Mouse (Mus musculus): ENCODE measurements around the gene Phldb3. TPM values are rescaled to one million over a fixed set of nuclear protein-coding genes. Genes with fewer than 3 reads are reported as not detected.

Phldb3 gene
- not detected in 2 replicates for polyA plus RNA-seq (2016; fragmentation: Nextera tagmentation; extraction: Ambion mirVana)

DNA sequence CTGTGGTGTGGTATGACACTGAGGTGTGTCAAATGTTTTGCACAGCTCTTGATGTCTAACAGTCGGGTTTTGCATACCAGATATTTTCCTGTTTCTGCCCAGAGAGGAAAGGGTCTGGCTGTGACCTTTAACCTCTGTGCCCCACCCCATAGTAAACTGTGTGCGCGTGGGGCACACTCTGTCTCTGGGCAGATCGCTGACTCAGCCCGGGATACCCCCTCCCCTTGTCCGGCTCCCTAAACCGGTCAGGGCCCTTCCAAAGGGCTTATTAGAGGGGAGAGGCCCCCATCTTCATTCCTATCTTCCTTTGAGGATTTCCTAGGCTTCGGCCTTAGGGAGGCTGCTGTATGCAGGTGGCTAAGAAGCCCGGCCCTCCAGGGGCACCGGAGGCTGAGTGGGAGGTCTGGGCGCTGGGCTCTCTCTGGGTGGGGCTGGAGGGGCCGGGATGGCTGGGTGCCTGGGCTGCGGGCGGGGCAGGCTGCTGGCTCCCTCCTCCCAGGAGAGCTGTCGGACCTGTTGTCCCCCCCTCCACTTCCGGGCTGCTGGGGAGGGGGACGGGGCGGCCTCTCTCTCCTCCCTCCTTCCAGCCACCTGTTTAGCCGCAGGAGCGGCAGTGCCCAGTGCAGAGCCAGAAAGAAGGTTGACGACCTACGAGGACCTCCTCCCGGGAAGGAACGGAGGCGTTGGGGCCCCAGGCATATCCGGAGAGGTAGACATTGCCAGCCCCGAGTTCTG is at the start of gene Phldb3:
Phldb3 (plus strand) TSS at position 620 of the 735 bp plus-strand sequence.
- no peak within 1 kb of the TSS for H3K27ac ChIP-seq
- ATAC-seq (ENCODE audit: low FRiP score, low read depth) = no peak
- H3K27me3 ChIP-seq (replicated peaks) = peaks cover 54% of the 10 kb centered on the region
- peaks cover 21% of the 10 kb centered on the region for H3K4me1 ChIP-seq
- no peaks in the 10 kb centered on the region for H3K9me3 ChIP-seq
- no peak within 1 kb of the TSS for H3K9ac ChIP-seq
- no peaks in the 10 kb centered on the region for H3K36me3 ChIP-seq
- WGBS = under 1% methylated on average over 27 of the region's 27 CpGs
- H3K4me2 ChIP-seq (replicated peaks) = peak within 1 kb of the TSS; percentile 57
- peak within 1 kb of the TSS; percentile 33 for H3K4me3 ChIP-seq

DNA sequence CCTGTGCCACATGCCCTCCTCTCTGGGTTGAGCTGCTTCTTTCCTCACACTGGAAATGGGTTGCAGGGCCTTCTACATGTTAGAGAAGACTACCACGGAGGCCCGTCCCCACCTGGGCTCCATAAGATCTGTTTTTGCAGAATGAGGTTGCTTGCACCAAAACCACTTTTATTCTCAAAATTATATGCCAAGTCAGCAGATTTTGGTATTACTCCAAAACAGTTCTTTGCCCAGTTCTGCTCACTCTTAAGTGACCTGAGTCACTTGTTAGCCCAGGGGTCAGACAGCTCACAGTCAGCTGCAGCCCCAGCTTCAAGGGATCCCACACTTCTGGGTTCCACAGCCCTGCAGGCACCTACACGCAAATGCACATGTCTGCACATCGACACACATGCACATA is 49.1 kb upstream of the Phldb3 start:
- Histone ChIP-seq H3K4me3 (no peak overlapping the region), H3K27ac (no peak overlapping the region), H3K4me1 (no peaks in the 10 kb centered on the region), H3K36me3 (peaks cover 59% of the 10 kb centered on the region), H3K27me3 (replicated peaks) (no peaks in the 10 kb centered on the region), H3K9me3 (no peaks in the 10 kb centered on the region), H3K4me2 (replicated peaks) (no peak overlapping the region), H3K9ac (no peak overlapping the region)
- ATAC-seq (ENCODE audit: low FRiP score, low read depth) = no peak
- 89% methylated on average over 4 of the region's 4 CpGs for WGBS

DNA sequence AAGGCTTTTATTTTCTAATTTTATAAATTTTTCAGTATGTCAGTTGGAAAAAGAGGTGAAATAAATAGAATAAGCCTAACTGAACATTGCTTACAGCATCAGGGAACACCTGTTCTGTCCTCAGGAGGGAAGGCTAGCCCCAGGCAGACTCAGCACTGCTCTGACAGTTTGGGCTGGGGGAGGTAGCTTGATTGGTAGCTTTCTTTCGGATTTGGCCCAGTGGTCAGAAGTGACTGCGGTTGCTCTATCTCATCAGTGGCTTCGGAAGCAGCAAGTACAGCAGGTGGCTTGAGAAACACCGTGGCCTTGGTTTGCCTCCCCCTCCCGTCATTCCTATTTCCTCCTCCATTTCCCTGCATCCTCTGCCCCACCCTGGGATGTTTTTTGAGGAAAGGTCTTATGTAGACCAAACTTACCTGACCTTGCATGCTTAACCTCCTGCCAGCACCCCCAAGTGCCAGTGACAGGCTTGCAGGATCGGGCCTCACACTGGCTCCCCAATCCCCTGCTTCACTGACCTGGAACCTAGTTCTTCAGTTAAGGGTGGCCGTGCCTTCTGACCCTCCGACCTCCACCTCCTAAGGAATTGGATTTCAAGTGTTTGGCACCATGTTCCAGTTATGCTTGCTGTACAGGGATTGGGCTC is 47.2 kb upstream of the Phldb3 start:
- no peaks in the 10 kb centered on the region for H3K27me3 ChIP-seq (replicated peaks)
- no peak overlapping the region for H3K9ac ChIP-seq
- no peak overlapping the region for H3K27ac ChIP-seq
- 94% methylated on average over 8 of the region's 8 CpGs for WGBS
- no peaks in the 10 kb centered on the region for H3K4me1 ChIP-seq
- H3K4me2 ChIP-seq (replicated peaks) = no peak overlapping the region
- peaks cover 75% of the 10 kb centered on the region for H3K36me3 ChIP-seq
- H3K9me3 ChIP-seq = no peaks in the 10 kb centered on the region
- no peak overlapping the region for H3K4me3 ChIP-seq
- ATAC-seq (ENCODE audit: low FRiP score, low read depth) = no peak

DNA sequence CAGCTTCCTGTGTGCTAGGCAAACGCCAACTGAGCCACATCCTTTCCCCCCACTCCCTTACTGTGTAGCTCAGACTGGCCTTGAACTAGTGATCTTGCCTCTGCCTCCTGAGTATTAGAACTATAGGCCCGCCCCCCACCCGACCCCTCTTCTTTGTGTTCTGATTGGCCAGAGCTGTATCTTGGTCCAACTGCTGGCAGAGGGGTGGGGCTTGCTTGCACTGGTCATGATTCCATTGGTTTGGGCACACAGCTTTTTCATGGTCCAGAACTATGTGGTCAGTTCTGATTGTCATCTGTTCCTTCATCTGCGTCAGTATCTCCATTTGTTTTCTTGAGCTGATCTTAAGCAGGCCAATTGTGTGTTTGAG is 46.7 kb upstream of the Phldb3 start:
- Histone ChIP-seq H3K4me2 (replicated peaks) (no peak overlapping the region), H3K36me3 (peaks cover 76% of the 10 kb centered on the region), H3K4me3 (no peak overlapping the region), H3K27ac (no peak overlapping the region), H3K27me3 (replicated peaks) (no peaks in the 10 kb centered on the region), H3K4me1 (no peaks in the 10 kb centered on the region), H3K9ac (no peak overlapping the region), H3K9me3 (no peaks in the 10 kb centered on the region)
- no peak for ATAC-seq (ENCODE audit: low FRiP score, low read depth)
- WGBS = 93% methylated on average over 4 of the region's 4 CpGs

DNA sequence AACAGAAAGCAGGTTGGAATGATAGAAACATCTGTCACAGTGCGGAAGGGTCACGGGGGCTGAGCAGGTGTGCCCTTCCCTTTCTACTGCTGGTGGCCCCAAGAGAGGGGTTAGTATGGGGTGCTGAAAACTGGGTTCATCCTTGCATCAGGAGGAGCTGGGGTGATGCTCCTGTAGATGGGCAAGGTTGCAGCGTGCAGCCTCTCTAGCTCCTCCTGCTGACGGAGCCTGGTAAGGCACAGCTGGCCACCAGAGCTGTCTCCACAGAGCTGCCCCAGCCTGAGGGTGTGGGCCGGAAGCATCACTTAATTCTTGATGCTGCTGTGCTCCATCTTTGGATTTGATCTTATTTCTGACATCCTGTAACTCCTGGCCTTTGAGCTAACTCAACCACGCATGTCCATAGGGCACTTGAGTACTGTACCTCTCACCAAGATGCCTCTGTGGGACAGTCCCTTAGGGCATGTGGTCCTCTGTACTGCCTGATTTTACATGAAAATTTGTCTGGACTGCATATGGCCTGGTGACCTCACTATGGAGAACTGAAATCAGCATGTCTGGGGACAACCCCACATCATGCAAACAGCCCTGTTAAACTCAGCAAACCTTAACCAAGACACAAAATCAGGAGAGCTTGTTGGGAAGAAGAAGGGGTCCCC is 45.8 kb upstream of the Phldb3 start:
- H3K27me3 ChIP-seq (replicated peaks) = no peaks in the 10 kb centered on the region
- 64% methylated on average over 6 of the region's 6 CpGs for WGBS
- no peak for ATAC-seq (ENCODE audit: low FRiP score, low read depth)
- H3K4me1 ChIP-seq = no peaks in the 10 kb centered on the region
- no peak overlapping the region for H3K9ac ChIP-seq
- peaks cover 74% of the 10 kb centered on the region for H3K36me3 ChIP-seq
- H3K27ac ChIP-seq = no peak overlapping the region
- H3K4me3 ChIP-seq = no peak overlapping the region
- H3K4me2 ChIP-seq (replicated peaks) = no peak overlapping the region
- H3K9me3 ChIP-seq = no peaks in the 10 kb centered on the region

DNA sequence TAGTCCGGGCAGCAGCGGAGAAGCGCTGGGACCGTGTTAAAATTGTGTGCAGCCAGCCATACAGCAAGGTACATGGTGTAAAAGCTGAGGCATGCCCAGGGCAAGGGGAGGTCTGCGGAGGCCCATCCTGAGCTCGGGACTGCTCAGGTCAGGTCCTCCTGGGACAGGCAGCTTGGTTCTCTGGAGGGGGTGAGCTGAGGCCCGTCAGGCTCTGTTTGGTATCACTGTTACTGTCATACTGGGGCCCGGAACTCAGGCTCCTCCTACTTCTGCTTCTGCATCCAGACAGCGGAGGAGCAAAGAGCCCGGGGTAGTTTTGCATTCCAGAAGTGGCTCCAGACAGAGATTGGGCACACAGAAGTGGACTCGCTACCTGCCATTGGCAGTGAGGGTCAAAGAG is 44.9 kb upstream of the Phldb3 start:
- no peaks in the 10 kb centered on the region for H3K27me3 ChIP-seq (replicated peaks)
- no peak overlapping the region for H3K4me3 ChIP-seq
- H3K4me2 ChIP-seq (replicated peaks) = no peak overlapping the region
- no peaks in the 10 kb centered on the region for H3K9me3 ChIP-seq
- H3K9ac ChIP-seq = no peak overlapping the region
- no peak for ATAC-seq (ENCODE audit: low FRiP score, low read depth)
- WGBS = 96% methylated on average over 11 of the region's 11 CpGs
- H3K4me1 ChIP-seq = no peaks in the 10 kb centered on the region
- H3K36me3 ChIP-seq = peaks cover 72% of the 10 kb centered on the region
- H3K27ac ChIP-seq = no peak overlapping the region

DNA sequence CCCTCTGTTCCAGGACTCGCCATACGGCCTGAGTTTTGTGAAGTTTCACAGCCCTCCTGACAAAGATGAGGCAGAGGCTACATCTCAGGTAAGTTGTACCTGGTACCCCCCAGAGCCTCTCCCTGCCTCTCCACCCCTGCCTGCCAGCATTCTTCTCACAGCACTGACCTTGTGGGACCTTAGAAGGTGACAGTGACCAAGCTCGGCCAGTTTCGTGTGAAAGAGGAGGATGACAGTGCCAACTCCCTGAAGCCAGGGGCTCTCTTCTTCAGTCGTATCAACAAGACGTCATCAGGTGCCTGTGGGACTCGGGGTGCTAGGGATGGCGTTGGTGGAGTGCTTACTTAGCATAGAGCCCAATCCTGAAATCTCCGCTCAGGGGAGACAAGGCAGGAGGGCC is 44.4 kb upstream of the Phldb3 start:
- no peak overlapping the region for H3K4me2 ChIP-seq (replicated peaks)
- H3K27ac ChIP-seq = no peak overlapping the region
- H3K4me3 ChIP-seq = no peak overlapping the region
- 0 out of 2 replicates have a peak overlapping the region, but pooled peaks have one; percentile 17 for H3K9ac ChIP-seq
- H3K27me3 ChIP-seq (replicated peaks) = no peaks in the 10 kb centered on the region
- H3K4me1 ChIP-seq = no peaks in the 10 kb centered on the region
- WGBS = 94% methylated on average over 9 of the region's 9 CpGs
- no peaks in the 10 kb centered on the region for H3K9me3 ChIP-seq
- H3K36me3 ChIP-seq = peaks cover 72% of the 10 kb centered on the region
- ATAC-seq (ENCODE audit: low FRiP score, low read depth) = no peak

DNA sequence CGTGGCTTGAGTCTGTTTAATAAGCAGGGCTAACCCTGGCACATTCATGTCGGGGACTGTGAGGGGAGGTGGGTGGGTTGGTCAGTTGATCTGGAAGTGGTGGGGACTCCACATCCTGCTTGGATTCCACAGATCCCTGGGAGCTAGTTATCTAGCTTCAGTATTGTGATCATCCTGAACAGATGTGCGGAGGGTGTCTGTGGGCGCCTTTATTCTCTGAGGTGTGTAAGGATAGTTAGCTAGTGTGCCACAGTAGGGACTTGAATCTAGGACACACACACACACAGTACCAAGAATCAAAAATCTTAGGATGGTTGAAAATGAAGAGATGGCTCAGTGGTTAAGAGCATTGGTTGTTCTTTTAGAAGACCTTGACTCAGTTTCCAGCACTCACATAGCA is 42.1 kb upstream of the Phldb3 start:
- H3K27ac ChIP-seq = no peak overlapping the region
- no peaks in the 10 kb centered on the region for H3K4me1 ChIP-seq
- 92% methylated on average over 4 of the region's 4 CpGs for WGBS
- ATAC-seq (ENCODE audit: low FRiP score, low read depth) = no peak
- no peaks in the 10 kb centered on the region for H3K27me3 ChIP-seq (replicated peaks)
- H3K4me2 ChIP-seq (replicated peaks) = no peak overlapping the region
- H3K9ac ChIP-seq = no peak overlapping the region
- no peak overlapping the region for H3K4me3 ChIP-seq
- H3K36me3 ChIP-seq = peaks cover 79% of the 10 kb centered on the region
- H3K9me3 ChIP-seq = no peaks in the 10 kb centered on the region

DNA sequence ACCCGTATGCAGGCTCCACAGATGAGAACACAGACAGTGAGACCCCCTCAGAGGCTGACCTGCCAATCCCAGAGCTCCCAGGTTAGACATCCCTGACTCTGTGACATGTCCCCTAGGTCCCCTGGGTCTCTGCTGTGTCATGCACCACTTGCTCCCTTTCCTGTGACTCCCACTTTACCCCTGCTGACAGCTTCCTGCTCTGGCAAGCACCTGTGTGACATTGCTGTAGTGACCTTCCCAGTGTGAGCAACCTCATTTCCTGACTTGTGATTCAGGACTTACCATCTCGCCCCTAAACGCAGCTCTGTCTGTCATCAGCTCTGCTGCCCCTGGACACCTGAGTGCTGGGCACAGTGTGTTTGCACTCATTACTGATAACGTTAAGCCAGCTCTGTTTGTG is 39.5 kb upstream of the Phldb3 start:
- no peaks in the 10 kb centered on the region for H3K27me3 ChIP-seq (replicated peaks)
- WGBS = 85% methylated on average over 4 of the region's 4 CpGs
- peaks cover 68% of the 10 kb centered on the region for H3K36me3 ChIP-seq

DNA sequence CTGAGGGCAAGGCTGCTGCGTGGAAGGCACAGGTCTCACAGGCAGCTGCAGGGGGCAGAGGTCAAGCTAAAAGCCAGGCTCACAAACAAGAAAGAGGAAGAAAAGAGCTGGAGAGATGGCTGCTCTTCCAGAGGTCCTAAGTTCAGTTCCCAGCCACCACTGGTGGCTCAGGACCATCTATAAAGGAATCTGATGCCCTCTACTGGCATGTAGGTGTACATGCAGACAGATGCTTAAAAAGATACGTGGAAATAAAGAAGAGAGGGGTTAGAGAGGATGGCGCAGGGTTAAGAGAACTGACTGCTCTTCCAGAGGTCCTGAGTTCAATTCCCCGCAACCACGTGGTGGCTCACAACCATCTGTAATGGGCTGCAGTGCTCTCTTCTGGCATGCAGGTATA is 38.1 kb upstream of the Phldb3 start:
- H3K4me2 ChIP-seq (replicated peaks) = no peak overlapping the region
- H3K9ac ChIP-seq = no peak overlapping the region
- H3K4me1 ChIP-seq = no peaks in the 10 kb centered on the region
- no peak overlapping the region for H3K27ac ChIP-seq
- no peaks in the 10 kb centered on the region for H3K27me3 ChIP-seq (replicated peaks)
- H3K9me3 ChIP-seq = no peaks in the 10 kb centered on the region
- peaks cover 54% of the 10 kb centered on the region for H3K36me3 ChIP-seq
- ATAC-seq (ENCODE audit: low FRiP score, low read depth) = 0 out of 2 replicates have a peak, but pooled peaks have one; percentile 6
- H3K4me3 ChIP-seq = no peak overlapping the region
- 61% methylated on average over 5 of the region's 5 CpGs for WGBS

More for the DNA sequence above, 39.5 kb upstream of the Phldb3 start:
- H3K4me1 ChIP-seq = no peaks in the 10 kb centered on the region
- no peak for ATAC-seq (ENCODE audit: low FRiP score, low read depth)
- no peak overlapping the region for H3K4me2 ChIP-seq (replicated peaks)
- no peak overlapping the region for H3K27ac ChIP-seq
- H3K4me3 ChIP-seq = no peak overlapping the region
- H3K9ac ChIP-seq = no peak overlapping the region
- H3K9me3 ChIP-seq = no peaks in the 10 kb centered on the region

DNA sequence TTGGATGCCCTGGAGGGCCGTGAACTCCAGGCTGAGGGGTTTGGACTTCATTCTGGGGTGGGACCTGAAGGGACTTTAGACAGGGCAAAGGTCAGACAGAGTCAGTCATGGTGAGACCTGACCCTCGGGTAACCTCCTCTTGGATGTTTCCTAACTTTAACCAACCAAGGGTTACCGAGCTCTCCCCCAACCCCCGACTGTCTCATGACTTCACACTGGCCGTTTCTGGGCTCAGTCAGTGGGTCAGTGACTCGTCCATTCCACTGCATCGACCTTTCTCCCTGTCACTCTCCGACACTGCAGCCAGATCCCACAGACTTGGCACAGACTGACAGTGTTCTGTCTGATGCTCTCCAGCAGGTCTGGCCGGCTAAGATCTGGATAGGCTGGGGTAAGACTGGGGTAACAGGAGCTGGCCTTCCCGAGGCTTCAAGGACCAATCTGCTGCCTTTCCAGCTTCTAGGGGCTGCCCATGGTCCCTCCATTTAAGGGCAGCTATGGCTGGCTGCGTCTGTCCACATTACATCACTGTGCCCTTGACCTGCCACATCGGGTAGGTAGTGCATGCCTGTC is 36.3 kb upstream of the Phldb3 start:
- no peaks in the 10 kb centered on the region for H3K27me3 ChIP-seq (replicated peaks)
- H3K27ac ChIP-seq = no peak overlapping the region
- no peaks in the 10 kb centered on the region for H3K4me1 ChIP-seq
- peaks cover 36% of the 10 kb centered on the region for H3K36me3 ChIP-seq
- no peaks in the 10 kb centered on the region for H3K9me3 ChIP-seq
- H3K9ac ChIP-seq = no peak overlapping the region
- H3K4me3 ChIP-seq = no peak overlapping the region
- ATAC-seq (ENCODE audit: low FRiP score, low read depth) = no peak
- WGBS = 64% methylated on average over 12 of the region's 12 CpGs
- H3K4me2 ChIP-seq (replicated peaks) = no peak overlapping the region

DNA sequence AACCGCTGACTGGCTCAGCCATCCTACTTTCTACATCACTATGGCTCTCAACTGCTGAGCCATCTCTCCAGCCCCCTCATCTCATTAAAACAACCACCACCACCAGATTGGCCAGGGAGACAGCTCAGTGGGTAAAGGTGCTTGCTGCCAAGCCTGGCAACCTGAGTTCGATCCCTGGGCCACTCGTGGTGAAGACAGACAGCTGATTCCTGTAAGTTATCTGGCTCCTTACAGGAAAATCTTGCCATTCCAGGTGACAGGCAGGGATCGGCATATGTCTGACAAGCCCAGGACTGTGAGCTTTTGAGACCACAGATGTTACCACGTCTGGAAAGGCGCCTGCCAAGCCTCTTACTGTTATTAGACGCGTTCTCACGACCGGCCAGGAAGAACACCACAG is 32.8 kb upstream of the Phldb3 start:
- no peak overlapping the region for H3K4me3 ChIP-seq
- H3K9me3 ChIP-seq = no peaks in the 10 kb centered on the region
- H3K9ac ChIP-seq = no peak overlapping the region
- no peak overlapping the region for H3K4me2 ChIP-seq (replicated peaks)
- ATAC-seq (ENCODE audit: low FRiP score, low read depth) = no peak
- WGBS = 95% methylated on average over 10 of the region's 10 CpGs
- H3K27ac ChIP-seq = no peak overlapping the region
- H3K27me3 ChIP-seq (replicated peaks) = no peaks in the 10 kb centered on the region
- no peaks in the 10 kb centered on the region for H3K4me1 ChIP-seq
- H3K36me3 ChIP-seq = peaks cover 5% of the 10 kb centered on the region

Measured in neural tube, embryonic 12.5 days (tissue).